ENCODE assay signal across 16 mouse cellular contexts in genomic region chr6:94987427-94987826, GRCm38 (mm10).
A peak's percentile ranks its signal among the peaks of the same experiment; 100 is the strongest.
DNase-seq lines count a peak whose midpoint lies in the region; ATAC-seq and TF ChIP-seq lines count a peak whose summit lies in the region.
"Had no signal": no experiment of that assay in that cellular context is flagged by ENCODE, and none has a peak within 500 bp of the region (broad histone marks: within the 10 kb centered on the region; RNA-seq: fewer than 3 reads in every experiment).

No protein-coding gene starts in this region.

- no peaks in the 10 kb centered on the region for H3K9me3 ChIP-seq in limb, embryonic 14.5 days (ENCODE audit: control insufficient read depth, low read length)
- no peaks in the 10 kb centered on the region for H3K9me3 ChIP-seq in limb, embryonic 10.5 days (replicated peaks)
- H3K9me3 ChIP-seq in embryonic facial prominence, embryonic 13.5 days: no peaks in the 10 kb centered on the region
- H3K9me3 ChIP-seq: forebrain, embryonic 15.5 days; hindbrain, embryonic 15.5 days had no signal

- TF ChIP-seq CTCF in layer of hippocampus, adult 2 months (conservative IDR thresholded peaks at IDR 0.05): no peak

- H3K4me2 ChIP-seq in limb, embryonic 14.5 days (replicated peaks; ENCODE audit: low read depth, low read length, severe bottlenecking): no peak overlapping the region
- H3K4me2 ChIP-seq in embryonic facial prominence, embryonic 13.5 days: no peak overlapping the region
- H3K4me2 ChIP-seq: forebrain, embryonic 15.5 days; heart, embryonic 11.5 days; hindbrain, embryonic 15.5 days had no signal

- 39% methylated on average over 5 of the region's 5 CpGs for whole genome bisulfite sequencing in limb, embryonic 14.5 days
- 70% methylated on average over 5 of the region's 5 CpGs for WGBS in limb, embryonic 10.5 days
- WGBS in embryonic facial prominence, embryonic 13.5 days: 36% methylated on average over 5 of the region's 5 CpGs

- H3K36me3 ChIP-seq in limb, embryonic 14.5 days (ENCODE audit: control insufficient read depth, insufficient read depth, low read length): no peaks in the 10 kb centered on the region
- no peaks in the 10 kb centered on the region for H3K36me3 ChIP-seq in limb, embryonic 10.5 days
- H3K36me3 ChIP-seq in embryonic facial prominence, embryonic 13.5 days: no peaks in the 10 kb centered on the region
- H3K36me3 ChIP-seq: forebrain, embryonic 15.5 days; hindbrain, embryonic 15.5 days had no signal

- no peak overlapping the region for H3K9ac ChIP-seq in limb, embryonic 14.5 days (ENCODE audit: low read depth, low read length, severe bottlenecking)
- H3K9ac ChIP-seq in embryonic facial prominence, embryonic 13.5 days: no peak overlapping the region
- H3K9ac ChIP-seq: forebrain, embryonic 15.5 days; hindbrain, embryonic 15.5 days had no signal

- H3K4me3 ChIP-seq in limb, embryonic 14.5 days (replicated peaks; ENCODE audit: low read length): no peak overlapping the region
- H3K4me3 ChIP-seq in limb, embryonic 10.5 days: no peak overlapping the region
- no peak overlapping the region for H3K4me3 ChIP-seq in embryonic facial prominence, embryonic 13.5 days
- H3K4me3 ChIP-seq in layer of hippocampus, adult 2 months: no peak overlapping the region
- H3K4me3 ChIP-seq: forebrain, embryonic 15.5 days; heart, adult 2 months; hindbrain, embryonic 15.5 days had no signal

- H3K27me3 ChIP-seq in limb, embryonic 14.5 days (ENCODE audit: control insufficient read depth, insufficient read depth, low read length): no peaks in the 10 kb centered on the region
- no peaks in the 10 kb centered on the region for H3K27me3 ChIP-seq in limb, embryonic 10.5 days (ENCODE audit: low read depth, poor library complexity, severe bottlenecking)
- no peaks in the 10 kb centered on the region for H3K27me3 ChIP-seq in embryonic facial prominence, embryonic 13.5 days
- H3K27me3 ChIP-seq: forebrain, embryonic 15.5 days; hindbrain, embryonic 15.5 days had no signal

- peak; percentile 38 for DNase-seq in limb, embryonic 14.5 days (ENCODE audit: low spot score)
- no peak for DNase-seq in limb, embryonic 10.5 days (ENCODE audit: low spot score)
- peak; percentile 19 for DNase-seq in retina, embryonic 14.5 days (ENCODE audit: low spot score)
- DNase-seq in layer of hippocampus, adult 2 months (ENCODE audit: low spot score in 2 of 2): no peak
- DNase-seq in lung, postnatal 36 days: no peak
- DNase-seq: adrenal gland, adult 8-10 months; cerebellum, adult 11 months; cerebellum, adult 8-10 months; cerebellum, postnatal 14 days; gastrocnemius, postnatal 10 days; heart, adult 2 months had no signal

- no peak overlapping the region for H3K27ac ChIP-seq in limb, embryonic 14.5 days (replicated peaks; ENCODE audit: low read depth, low read length)
- H3K27ac ChIP-seq in limb, embryonic 10.5 days: no peak overlapping the region
- no peak overlapping the region for H3K27ac ChIP-seq in embryonic facial prominence, embryonic 13.5 days
- no peak overlapping the region for H3K27ac ChIP-seq in layer of hippocampus, adult 2 months
- H3K27ac ChIP-seq: forebrain, embryonic 15.5 days; heart, adult 2 months; hindbrain, embryonic 15.5 days had no signal

- no peaks in the 10 kb centered on the region for H3K4me1 ChIP-seq in limb, embryonic 14.5 days (ENCODE audit: control insufficient read depth, insufficient read depth, low read length)
- H3K4me1 ChIP-seq in limb, embryonic 10.5 days: peaks cover 11% of the 10 kb centered on the region
- no peaks in the 10 kb centered on the region for H3K4me1 ChIP-seq in embryonic facial prominence, embryonic 13.5 days
- H3K4me1 ChIP-seq: forebrain, embryonic 15.5 days; hindbrain, embryonic 15.5 days had no signal

- TF ChIP-seq POLR2A in limb, embryonic 14.5 days (IDR thresholded peaks at IDR 0.05; ENCODE audit: borderline replicate concordance, extremely low read depth, insufficient read depth, insufficient read length): no peak

- ATAC-seq in limb, embryonic 14.5 days (ENCODE audit: low FRiP score, low read depth): peak; percentile 78
- 0 out of 2 replicates have a peak, but pooled peaks have one; percentile 43 for ATAC-seq in embryonic facial prominence, embryonic 13.5 days (ENCODE audit: insufficient number of reproducible peaks, insufficient read depth, low FRiP score, low TSS enrichment, low read depth)
- ATAC-seq: forebrain, embryonic 15.5 days; intestine, embryonic 16.5 days had no signal

Comparison
In these comparisons a context has a peak if more than half of its experiments do, and no peak if none do; other contexts are left out.
1. DNase-seq: peak in limb, embryonic 14.5 days (single experiment) and retina, embryonic 14.5 days (single experiment); none in limb, embryonic 10.5 days (single experiment), layer of hippocampus, adult 2 months (0 of 2) and lung, postnatal 36 days (single experiment).